Mouse (Mus musculus) liver, adult 2 months (tissue): ENCODE results near the gene Irak2.

Experiments
- CTCF ChIP-seq: fragments of 200-500 bp; IDR thresholded peaks from 2 replicates; pipeline ENCODE4 v1.5.1; 2011; ENCODE audit warnings: low read depth, low read length, control low read depth
- POLR2A ChIP-seq: fragments of 200-500 bp; IDR thresholded peaks from 2 replicates; pipeline ENCODE4 v1.6.1; 2011; ENCODE audit warnings: low read length, control low read depth; ENCODE audit not compliant: insufficient read depth; ENCODE audit errors: extremely low read depth

DNA sequence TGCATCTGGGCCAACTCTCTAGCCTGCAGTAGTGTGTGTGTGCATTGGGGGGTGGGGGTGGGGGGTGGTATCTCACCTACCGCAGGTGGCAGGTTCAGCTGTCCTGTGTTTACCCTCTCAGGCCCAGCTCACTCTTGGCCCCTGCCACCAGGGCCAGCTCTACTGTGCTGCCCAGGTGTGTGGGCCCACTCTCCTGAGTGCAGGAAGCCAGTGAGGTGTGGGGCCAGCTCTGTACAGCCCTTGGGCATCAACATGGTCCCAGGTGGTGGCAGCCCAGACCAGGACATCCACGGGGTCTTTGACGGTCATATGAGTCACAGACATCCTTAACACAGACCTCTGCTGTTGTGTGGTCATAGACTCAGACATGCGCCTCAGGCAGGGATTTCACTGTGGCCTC is 5.4 kb upstream of the Irak2 start:
- TF ChIP-seq CTCF (no peak), POLR2A (no peak)
